Comparison of ENCODE assay signal across 18 mouse cellular contexts in genomic region chr8:34756916-34757315, GRCm38 (mm10).
"Had no signal": no experiment of that assay in that cellular context is flagged by ENCODE, and none has a peak within 500 bp of the region (broad histone marks: within the 10 kb centered on the region; RNA-seq: fewer than 3 reads in every experiment).

No protein-coding gene starts in this region.

- H3K27me3 ChIP-seq: limb, embryonic 12.5 days; limb, embryonic 15.5 days; liver, embryonic 12.5 days; liver, embryonic 15.5 days; lung, embryonic 15.5 days had no signal

- H3K9ac ChIP-seq: limb, embryonic 12.5 days; limb, embryonic 15.5 days; liver, embryonic 12.5 days; liver, embryonic 15.5 days; lung, embryonic 15.5 days had no signal

- H3K27ac ChIP-seq: kidney, postnatal 0 days; layer of hippocampus, adult 2 months; limb, embryonic 12.5 days; limb, embryonic 15.5 days; liver, embryonic 12.5 days; liver, embryonic 15.5 days; lung, embryonic 15.5 days; midbrain, embryonic 10.5 days; stomach, postnatal 0 days had no signal

- ATAC-seq: liver, embryonic 12.5 days had no signal

- H3K4me2 ChIP-seq: limb, embryonic 12.5 days; limb, embryonic 15.5 days; liver, embryonic 12.5 days; liver, embryonic 15.5 days; lung, embryonic 15.5 days had no signal

- H3K36me3 ChIP-seq: limb, embryonic 12.5 days; limb, embryonic 15.5 days; liver, embryonic 12.5 days; liver, embryonic 15.5 days; lung, embryonic 15.5 days; midbrain, embryonic 10.5 days had no signal

- H3K4me1 ChIP-seq: liver, embryonic 12.5 days; liver, embryonic 15.5 days had no signal

- H3K9me3 ChIP-seq: limb, embryonic 12.5 days; limb, embryonic 15.5 days; liver, embryonic 12.5 days; liver, embryonic 15.5 days; lung, embryonic 15.5 days; megakaryocyte, embryonic 14.5 days; midbrain, embryonic 10.5 days had no signal

- DNase-seq: kidney, postnatal 25 days; layer of hippocampus, adult 9-11 months; left cerebral cortex, postnatal 4 days; lung, adult 18-20 months; lung, postnatal 10 days; lung, postnatal 36 days; midbrain, embryonic 14.5 days; thymus, postnatal 25 days had no signal

- H3K4me3 ChIP-seq: layer of hippocampus, adult 2 months; limb, embryonic 12.5 days; limb, embryonic 15.5 days; liver, embryonic 12.5 days; liver, embryonic 15.5 days; lung, embryonic 15.5 days; megakaryocyte, embryonic 14.5 days; midbrain, embryonic 10.5 days had no signal
